Mouse (Mus musculus) intestine, postnatal 0 days (tissue): Measurements from ENCODE around the gene Ulk4. TPM values are rescaled to one million over a fixed set of nuclear protein-coding genes. Genes with fewer than 3 reads are reported as not detected.
A peak's percentile ranks its signal among the peaks of the same experiment; 100 is the strongest.

Experiments used
- ATAC-seq: fragments of 200-750 bp; cut with Nextera tagmentation; 2 replicates; pipeline ENCODE4 v1.8.0; 2017; ENCODE audit warnings: mild to moderate bottlenecking, moderate TSS enrichment, moderate library complexity
- H3K27ac ChIP-seq: fragments of 300-500 bp; sonication (generic); 2 replicates; pipeline ENCODE4 v1.5.1; 2014; ENCODE audit warnings: mild to moderate bottlenecking, low read depth, low read length, moderate library complexity
- H3K27me3 ChIP-seq: fragments of 300-500 bp; sonication (generic); replicated peaks from 2 replicates; pipeline ENCODE4 v1.6.1; 2014; ENCODE audit warnings: low read length, mixed read lengths; ENCODE audit not compliant: control insufficient read depth, insufficient read depth
- H3K36me3 ChIP-seq: fragments of 300-500 bp; sonication (generic); 2 replicates; pipeline ENCODE4 v1.6.1; 2014; ENCODE audit warnings: mild to moderate bottlenecking, moderate library complexity; ENCODE audit not compliant: control insufficient read depth, insufficient read depth
- H3K4me1 ChIP-seq: fragments of 300-500 bp; sonication (generic); replicated peaks from 2 replicates; pipeline ENCODE4 v1.6.1; 2014; ENCODE audit warnings: antibody characterized with exemption, low read length, mixed read lengths; ENCODE audit not compliant: control insufficient read depth, insufficient read depth
- H3K4me2 ChIP-seq: fragments of 300-500 bp; sonication (generic); replicated peaks from 2 replicates; pipeline ENCODE4 v1.6.1; 2014; ENCODE audit warnings: low read depth, mild to moderate bottlenecking, moderate library complexity
- H3K4me3 ChIP-seq: fragments of 300-500 bp; sonication (generic); 2 replicates; pipeline ENCODE4 v1.5.1; 2014; ENCODE audit warnings: low read depth, low read length
- H3K9ac ChIP-seq: fragments of 300-500 bp; sonication (generic); 2 replicates; pipeline ENCODE4 v1.6.1; 2014; ENCODE audit warnings: mild to moderate bottlenecking, low read depth, low read length
- H3K9me3 ChIP-seq: fragments of 300-500 bp; sonication (generic); 2 replicates; pipeline ENCODE4 v1.6.1; 2016; ENCODE audit warnings: mixed run types; ENCODE audit not compliant: control insufficient read depth
- CTCF ChIP-seq: sonication (generic); IDR thresholded peaks from 2 replicates; pipeline ENCODE4 v1.5.1; 2016; ENCODE audit warnings: low read depth, mild to moderate bottlenecking, control low read depth, antibody characterized with exemption, moderate library complexity
- WGBS: fragments of 180-500 bp; shearing (Covaris S2); extraction: QIAGEN DNeasy Blood & Tissue Kit; methylation state at CpG from one replicate; pipeline ENCODE4 v1.1.7; 2014; 5-methylcytosine and 5-hydroxymethylcytosine counted together
- polyA plus RNA-seq: library from polyadenylated mRNA; unstranded; fragments of >200 nt; fragmentation: Nextera tagmentation; extraction: Ambion mirVana; gene quantifications from 2 replicates; pipeline ENCODE4 v1.2.1, GENCODE M21; 2015

Gene Ulk4
- polyA plus RNA-seq, 1 experiment from 2014 or later, result 111 TPM

DNA sequence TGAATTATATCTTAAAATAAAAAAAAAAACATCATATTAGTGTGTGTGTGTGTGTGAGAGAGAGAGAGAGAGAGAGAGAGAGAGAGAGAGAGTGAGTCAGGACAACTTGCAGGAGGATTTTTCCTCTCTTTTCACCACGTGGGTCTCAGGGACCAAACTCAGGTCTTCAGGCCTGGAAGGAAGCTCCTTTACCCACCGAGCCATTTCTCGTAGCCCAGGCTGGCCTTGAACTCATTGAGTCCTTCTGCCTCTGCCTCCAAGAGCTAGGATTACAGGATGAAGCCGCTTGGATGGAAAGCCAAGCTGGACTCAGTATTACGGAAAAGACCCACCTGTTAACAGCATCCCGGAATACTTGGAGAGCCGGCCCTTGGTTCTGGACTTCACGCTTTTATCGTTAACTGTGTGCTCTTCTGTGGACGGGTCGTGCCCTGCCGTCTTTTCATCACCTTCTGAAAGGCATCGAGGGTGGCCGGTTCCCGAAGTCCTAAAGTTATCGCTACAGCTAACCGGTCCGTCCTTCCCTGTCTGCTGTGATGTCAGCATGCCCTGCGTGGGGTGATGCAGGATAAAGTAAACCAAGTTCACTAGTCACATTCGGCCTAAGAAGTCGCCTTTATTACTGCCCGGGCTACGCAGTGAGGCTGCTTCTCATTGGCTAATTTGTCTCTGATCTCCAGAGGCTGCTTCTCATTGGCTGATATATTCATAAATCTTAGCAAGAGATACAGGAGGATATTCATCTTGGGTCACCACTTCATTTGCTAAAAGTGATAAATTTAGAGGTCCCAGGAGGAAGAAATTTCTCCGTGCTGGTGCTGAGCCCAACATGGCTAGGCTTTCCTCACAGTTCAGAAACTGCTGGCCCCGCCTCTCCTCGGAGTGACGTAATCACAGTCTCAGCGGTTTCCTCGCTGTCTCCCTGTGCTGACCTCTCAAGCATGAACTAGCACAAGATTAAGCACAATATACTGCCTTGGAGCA lies 8.6 kb upstream of the Ulk4 start:
- Histone ChIP-seq H3K4me2 (peak overlapping the region; percentile 65), H3K4me1 (no peaks in the 10 kb centered on the region)
- WGBS, result 19% methylated on average over 29 of the region's 29 CpGs

DNA sequence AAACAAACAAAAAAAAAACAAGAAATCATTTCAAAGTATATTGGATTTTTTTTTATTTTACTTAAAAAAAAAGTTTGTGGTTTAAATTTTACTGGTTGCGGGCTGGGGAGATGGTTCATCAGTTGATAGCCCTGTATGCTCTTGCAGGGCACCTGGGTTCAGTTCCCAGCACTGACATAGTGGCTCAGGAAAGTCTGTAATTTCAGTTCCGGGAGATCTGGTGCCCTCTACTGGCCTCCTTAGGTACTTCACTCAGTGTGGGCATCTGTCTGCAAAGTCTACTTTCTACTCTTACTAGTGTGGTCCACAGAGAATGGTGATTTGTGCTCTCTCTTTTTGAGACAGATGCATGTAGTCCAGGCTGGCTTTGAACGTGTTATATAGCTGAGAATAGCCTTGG lies 7.4 kb upstream of the Ulk4 start:
- H3K4me2 ChIP-seq, result no peak overlapping the region
- no peak for ATAC-seq
- H3K4me3 ChIP-seq, result no peak overlapping the region
- H3K9ac ChIP-seq, result no peak overlapping the region
- H3K4me1 ChIP-seq, result no peaks in the 10 kb centered on the region
- H3K9me3 ChIP-seq, result no peaks in the 10 kb centered on the region
- TF ChIP-seq CTCF, result peak; percentile 71
- H3K27ac ChIP-seq, result no peak overlapping the region
- no peaks in the 10 kb centered on the region for H3K36me3 ChIP-seq
- WGBS, result 84% methylated on average over 3 of the region's 3 CpGs
- no peaks in the 10 kb centered on the region for H3K27me3 ChIP-seq

More for the DNA sequence above, 8.6 kb upstream of the Ulk4 start:
- Histone ChIP-seq H3K27me3 (no peaks in the 10 kb centered on the region), H3K9me3 (no peaks in the 10 kb centered on the region), H3K4me3 (peak overlapping the region; percentile 36), H3K36me3 (no peaks in the 10 kb centered on the region), H3K27ac (no peak overlapping the region), H3K9ac (peak overlapping the region; percentile 50)
- no peak for TF ChIP-seq CTCF
- peak; percentile 79 for ATAC-seq

GRCm38 (mm10) chr9:121283620-121284185 lies 6.7 kb upstream of the Ulk4 start:
- no peak overlapping the region for H3K27ac ChIP-seq
- no peak overlapping the region for H3K4me2 ChIP-seq
- H3K9me3 ChIP-seq, result no peaks in the 10 kb centered on the region
- 99% methylated on average over 6 of the region's 6 CpGs for WGBS
- H3K36me3 ChIP-seq, result no peaks in the 10 kb centered on the region
- H3K9ac ChIP-seq, result no peak overlapping the region
- H3K4me1 ChIP-seq, result no peaks in the 10 kb centered on the region
- TF ChIP-seq CTCF, result peak; percentile 73
- H3K27me3 ChIP-seq, result no peaks in the 10 kb centered on the region
- no peak for ATAC-seq
- H3K4me3 ChIP-seq, result no peak overlapping the region

- no peaks in the 10 kb centered on the region for H3K36me3 ChIP-seq
- 0 out of 2 replicates have a peak, but pooled peaks cover 3% of the 10 kb centered on the region for H3K4me1 ChIP-seq
- no peak overlapping the region for H3K9ac ChIP-seq
- no peak for TF ChIP-seq CTCF
- H3K4me2 ChIP-seq, result no peak overlapping the region
- H3K4me3 ChIP-seq, result no peak overlapping the region
- no peak for ATAC-seq
- H3K27me3 ChIP-seq, result no peaks in the 10 kb centered on the region
- no peak overlapping the region for H3K27ac ChIP-seq
- WGBS, result 79% methylated on average over 6 of the region's 6 CpGs
- no peaks in the 10 kb centered on the region for H3K9me3 ChIP-seq
Measured at GRCm38 (mm10) chr9:121281891-121282290, 4.9 kb upstream of the Ulk4 start.

DNA sequence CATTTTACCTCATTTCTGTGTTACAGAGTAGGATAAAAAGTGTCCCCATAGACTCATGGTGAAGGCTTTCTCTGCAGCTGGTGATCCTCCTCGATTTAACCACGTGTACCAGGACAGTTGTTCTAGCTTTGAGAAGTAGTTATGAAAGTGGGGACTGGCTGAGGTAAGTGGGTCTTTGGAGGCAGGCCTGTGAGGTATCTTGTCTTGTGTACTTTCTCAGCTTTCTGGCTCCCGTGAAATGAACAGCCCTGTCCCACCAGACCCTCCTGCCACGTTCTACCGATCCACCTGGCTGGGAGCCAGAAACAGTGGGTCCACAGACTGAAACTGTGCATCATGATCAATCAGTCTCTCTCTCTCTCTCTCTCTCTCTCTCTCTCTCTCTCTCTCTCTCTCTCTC lies 2.2 kb upstream of the Ulk4 start:
- 84% methylated on average over 5 of the region's 5 CpGs for WGBS
- no peak for ATAC-seq
- Histone ChIP-seq H3K4me2 (no peak overlapping the region), H3K9me3 (no peaks in the 10 kb centered on the region), H3K36me3 (no peaks in the 10 kb centered on the region), H3K27me3 (no peaks in the 10 kb centered on the region), H3K27ac (no peak overlapping the region), H3K9ac (no peak overlapping the region), H3K4me1 (0 out of 2 replicates have a peak, but pooled peaks cover 3% of the 10 kb centered on the region), H3K4me3 (no peak overlapping the region)
- TF ChIP-seq CTCF, result no peak

DNA sequence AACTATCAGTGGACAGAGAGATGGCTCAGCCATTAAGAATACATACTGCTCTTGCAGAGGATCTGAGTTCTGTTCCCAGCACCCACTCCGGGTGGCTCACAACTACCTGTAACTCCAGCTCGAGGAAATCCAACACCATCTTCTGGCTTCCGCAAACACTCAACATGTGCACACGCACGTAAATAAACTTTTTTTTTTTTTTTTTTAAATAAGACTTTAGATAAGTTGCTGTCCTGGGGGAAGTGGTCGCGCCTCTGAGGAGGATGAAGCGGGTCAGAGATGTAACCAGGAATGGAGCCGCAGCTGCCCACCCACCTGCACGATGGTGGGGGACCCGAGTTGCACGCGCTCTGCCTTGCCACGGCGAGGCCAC lies 266 bp downstream of the Ulk4 start:
- no peak for TF ChIP-seq CTCF
- no peak overlapping the region for H3K27ac ChIP-seq
- no peaks in the 10 kb centered on the region for H3K36me3 ChIP-seq
- ATAC-seq, result no peak
- H3K27me3 ChIP-seq, result no peaks in the 10 kb centered on the region
- peak overlapping the region; percentile 90 for H3K4me2 ChIP-seq
- 0 out of 2 replicates have a peak, but pooled peaks cover 3% of the 10 kb centered on the region for H3K4me1 ChIP-seq
- H3K9me3 ChIP-seq, result no peaks in the 10 kb centered on the region
- WGBS, result 12% methylated on average over 15 of the region's 15 CpGs
- 0 out of 2 replicates have a peak overlapping the region, but pooled peaks have one; percentile 50 for H3K9ac ChIP-seq
- peak overlapping the region; percentile 63 for H3K4me3 ChIP-seq
